Mouse (Mus musculus): Measurements from ENCODE around the gene Olfr1502. TPM values are rescaled to one million over a fixed set of nuclear protein-coding genes. Genes with fewer than 3 reads are reported as not detected.

Olfr1502 gene
- polyA plus RNA-seq, 1 experiment from 2014 or later, result not detected

Other genes with a start within 250 kb of the Olfr1502 start
- gene Olfr1487, start 244.4 kb upstream of the Olfr1502 start, polyA plus RNA-seq (2014; fragmentation: Nextera tagmentation; extraction: Ambion mirVana), result not detected in 2 replicates
- gene Olfr1489, start 230.2 kb upstream of the Olfr1502 start, polyA plus RNA-seq (2014; fragmentation: Nextera tagmentation; extraction: Ambion mirVana), result not detected in 2 replicates
- not detected in 2 replicates for gene Olfr1490, start 210.7 kb upstream of the Olfr1502 start, polyA plus RNA-seq (2014; fragmentation: Nextera tagmentation; extraction: Ambion mirVana)
- gene Olfr1491, start 164.5 kb upstream of the Olfr1502 start, polyA plus RNA-seq (2014; fragmentation: Nextera tagmentation; extraction: Ambion mirVana), result not detected in 2 replicates
- gene Olfr1493-ps1, start 138.5 kb upstream of the Olfr1502 start, polyA plus RNA-seq (2014; fragmentation: Nextera tagmentation; extraction: Ambion mirVana), result not detected in 2 replicates
- gene Olfr1494, start 122.1 kb upstream of the Olfr1502 start, polyA plus RNA-seq (2014; fragmentation: Nextera tagmentation; extraction: Ambion mirVana), result not detected in 2 replicates
- not detected in 2 replicates for gene Olfr1495, start 97.2 kb upstream of the Olfr1502 start, polyA plus RNA-seq (2014; fragmentation: Nextera tagmentation; extraction: Ambion mirVana)
- gene Olfr1496, start 83.9 kb upstream of the Olfr1502 start, polyA plus RNA-seq (2014; fragmentation: Nextera tagmentation; extraction: Ambion mirVana), result not detected in 2 replicates
- gene Olfr1497, start 63.6 kb upstream of the Olfr1502 start, polyA plus RNA-seq (2014; fragmentation: Nextera tagmentation; extraction: Ambion mirVana), result not detected in 2 replicates
- gene Olfr1499, start 42.3 kb upstream of the Olfr1502 start, polyA plus RNA-seq (2014; fragmentation: Nextera tagmentation; extraction: Ambion mirVana), result not detected in 2 replicates
- gene Olfr1500, start 31.3 kb upstream of the Olfr1502 start, polyA plus RNA-seq (2014; fragmentation: Nextera tagmentation; extraction: Ambion mirVana), result not detected in 2 replicates
- gene Olfr1501, start 11.1 kb upstream of the Olfr1502 start, polyA plus RNA-seq (2014; fragmentation: Nextera tagmentation; extraction: Ambion mirVana), result not detected in 2 replicates
- not detected in 2 replicates for gene Olfr1504, start 36.1 kb downstream of the Olfr1502 start, polyA plus RNA-seq (2014; fragmentation: Nextera tagmentation; extraction: Ambion mirVana)
- gene Olfr1505, start 51.7 kb downstream of the Olfr1502 start, polyA plus RNA-seq (2014; fragmentation: Nextera tagmentation; extraction: Ambion mirVana), result not detected in 2 replicates

All from midbrain, embryonic 11.5 days (tissue).